Mouse (Mus musculus): Measurements from ENCODE around the gene Syt2. TPM values are rescaled to one million over a fixed set of nuclear protein-coding genes. Genes with fewer than 3 reads are reported as not detected.

Syt2 gene
- polyA plus RNA-seq, 1 experiment from 2014 or later = 2.9 TPM

- no peak overlapping the region for H3K27ac ChIP-seq (ENCODE audit: low read depth, low read length)
- H3K4me1 ChIP-seq (ENCODE audit: control insufficient read depth, insufficient read depth, low read length) = no peaks in the 10 kb centered on the region
- no peak for ATAC-seq (ENCODE audit: insufficient read depth, low FRiP score, low TSS enrichment)
- WGBS = 21% methylated on average over 10 of the region's 10 CpGs
- no peak overlapping the region for H3K4me3 ChIP-seq (ENCODE audit: low read depth, low read length)
- H3K36me3 ChIP-seq (ENCODE audit: control insufficient read depth, insufficient read depth, low read length) = no peaks in the 10 kb centered on the region
- peaks cover 4% of the 10 kb centered on the region for H3K27me3 ChIP-seq (ENCODE audit: control insufficient read depth, insufficient read depth, low read length)
- no peak overlapping the region for H3K4me2 ChIP-seq (ENCODE audit: low read depth)
- no peak overlapping the region for H3K9ac ChIP-seq (ENCODE audit: low read length)
- DNase-seq (ENCODE audit: low spot score) = no peak
- H3K9me3 ChIP-seq (ENCODE audit: control insufficient read depth, low read length) = no peaks in the 10 kb centered on the region
Measured at GRCm38 (mm10) chr1:134653603-134654257, 7.3 kb downstream of the Syt2 start.

- DNase-seq (ENCODE audit: low spot score) (no peak), ATAC-seq (ENCODE audit: insufficient read depth, low FRiP score, low TSS enrichment) (no peak)
- no peaks in the 10 kb centered on the region for H3K9me3 ChIP-seq (ENCODE audit: control insufficient read depth, low read length)
- WGBS = 89% methylated on average over 7 of the region's 7 CpGs
- H3K27me3 ChIP-seq (ENCODE audit: control insufficient read depth, insufficient read depth, low read length) = no peaks in the 10 kb centered on the region
- no peaks in the 10 kb centered on the region for H3K4me1 ChIP-seq (ENCODE audit: control insufficient read depth, insufficient read depth, low read length)
- H3K4me3 ChIP-seq (ENCODE audit: low read depth, low read length) = no peak overlapping the region
- no peaks in the 10 kb centered on the region for H3K36me3 ChIP-seq (ENCODE audit: control insufficient read depth, insufficient read depth, low read length)
- no peak overlapping the region for H3K4me2 ChIP-seq (ENCODE audit: low read depth)
- no peak overlapping the region for H3K9ac ChIP-seq (ENCODE audit: low read length)
- H3K27ac ChIP-seq (ENCODE audit: low read depth, low read length) = no peak overlapping the region
Measured at GRCm38 (mm10) chr1:134658841-134659240, 12.4 kb downstream of the Syt2 start.

GRCm38 (mm10) chr1:134660163-134660562 is 13.7 kb downstream of the Syt2 start:
- H3K4me2 ChIP-seq (ENCODE audit: low read depth) = no peak overlapping the region
- H3K36me3 ChIP-seq (ENCODE audit: control insufficient read depth, insufficient read depth, low read length) = no peaks in the 10 kb centered on the region
- H3K4me3 ChIP-seq (ENCODE audit: low read depth, low read length) = no peak overlapping the region
- no peaks in the 10 kb centered on the region for H3K4me1 ChIP-seq (ENCODE audit: control insufficient read depth, insufficient read depth, low read length)
- no peak for DNase-seq (ENCODE audit: low spot score)
- H3K27me3 ChIP-seq (ENCODE audit: control insufficient read depth, insufficient read depth, low read length) = no peaks in the 10 kb centered on the region
- ATAC-seq (ENCODE audit: insufficient read depth, low FRiP score, low TSS enrichment) = no peak
- H3K9me3 ChIP-seq (ENCODE audit: control insufficient read depth, low read length) = no peaks in the 10 kb centered on the region
- WGBS = 65% methylated on average over 7 of the region's 7 CpGs
- no peak overlapping the region for H3K27ac ChIP-seq (ENCODE audit: low read depth, low read length)
- H3K9ac ChIP-seq (ENCODE audit: low read length) = no peak overlapping the region

DNA sequence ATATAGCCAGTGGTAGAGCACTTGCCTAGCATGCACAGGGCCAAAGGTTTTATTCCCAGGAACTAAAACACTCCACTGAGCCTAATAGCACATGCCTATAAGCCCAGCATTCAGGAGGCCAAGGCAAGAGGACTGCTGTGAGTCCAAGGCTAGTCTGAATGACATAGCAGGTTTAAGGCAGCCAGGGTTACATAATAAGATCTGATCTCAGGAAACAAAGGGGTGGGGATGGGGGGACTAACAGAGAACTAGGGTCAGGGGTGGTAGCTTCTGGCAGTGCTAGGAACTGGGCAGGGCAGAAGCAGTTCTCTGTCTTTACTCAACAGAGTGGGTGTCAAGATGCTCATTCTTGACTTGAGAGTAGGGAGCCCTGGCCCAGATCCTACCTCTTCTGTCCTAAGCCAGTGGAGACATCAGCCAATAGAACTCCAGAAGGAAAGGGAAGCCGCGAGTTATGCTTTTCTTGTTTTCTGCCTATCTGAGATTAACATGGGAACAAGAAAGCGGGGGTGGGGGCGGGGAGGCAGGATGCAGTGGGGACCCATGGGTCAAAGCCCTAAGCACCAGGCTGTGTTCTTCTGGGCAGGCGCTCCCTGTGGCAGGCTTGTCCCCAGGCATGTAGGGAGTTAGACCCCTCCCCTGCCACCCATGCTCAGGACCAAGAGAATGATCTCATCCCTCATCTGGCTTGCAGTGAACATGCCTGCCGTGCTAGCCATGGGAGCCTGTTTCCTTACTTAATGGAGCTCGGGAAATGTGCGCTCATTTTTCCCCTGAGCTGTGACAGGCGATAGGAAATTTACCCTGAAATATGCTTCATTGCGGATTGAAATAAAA is 25.0 kb downstream of the Syt2 start:
- no peaks in the 10 kb centered on the region for H3K36me3 ChIP-seq (ENCODE audit: control insufficient read depth, insufficient read depth, low read length)
- no peak overlapping the region for H3K9ac ChIP-seq (ENCODE audit: low read length)
- WGBS = 78% methylated on average over 10 of the region's 10 CpGs
- no peak for DNase-seq (ENCODE audit: low spot score)
- H3K4me1 ChIP-seq (ENCODE audit: control insufficient read depth, insufficient read depth, low read length) = no peaks in the 10 kb centered on the region
- H3K27me3 ChIP-seq (ENCODE audit: control insufficient read depth, insufficient read depth, low read length) = no peaks in the 10 kb centered on the region
- no peak overlapping the region for H3K4me3 ChIP-seq (ENCODE audit: low read depth, low read length)
- H3K9me3 ChIP-seq (ENCODE audit: control insufficient read depth, low read length) = no peaks in the 10 kb centered on the region
- no peak overlapping the region for H3K4me2 ChIP-seq (ENCODE audit: low read depth)
- ATAC-seq (ENCODE audit: insufficient read depth, low FRiP score, low TSS enrichment) = no peak
- no peak overlapping the region for H3K27ac ChIP-seq (ENCODE audit: low read depth, low read length)

- Histone ChIP-seq H3K9me3 (ENCODE audit: control insufficient read depth, low read length) (no peaks in the 10 kb centered on the region), H3K4me3 (ENCODE audit: low read depth, low read length) (no peak overlapping the region), H3K9ac (ENCODE audit: low read length) (no peak overlapping the region), H3K4me2 (ENCODE audit: low read depth) (no peak overlapping the region), H3K27ac (ENCODE audit: low read depth, low read length) (no peak overlapping the region), H3K27me3 (ENCODE audit: control insufficient read depth, insufficient read depth, low read length) (no peaks in the 10 kb centered on the region), H3K36me3 (ENCODE audit: control insufficient read depth, insufficient read depth, low read length) (no peaks in the 10 kb centered on the region), H3K4me1 (ENCODE audit: control insufficient read depth, insufficient read depth, low read length) (no peaks in the 10 kb centered on the region)
- DNase-seq (ENCODE audit: low spot score) = no peak
- WGBS = 13% methylated on average over 1 of the region's 1 CpGs
- no peak for ATAC-seq (ENCODE audit: insufficient read depth, low FRiP score, low TSS enrichment)
Measured at GRCm38 (mm10) chr1:134674312-134674711, 27.8 kb downstream of the Syt2 start.

DNA sequence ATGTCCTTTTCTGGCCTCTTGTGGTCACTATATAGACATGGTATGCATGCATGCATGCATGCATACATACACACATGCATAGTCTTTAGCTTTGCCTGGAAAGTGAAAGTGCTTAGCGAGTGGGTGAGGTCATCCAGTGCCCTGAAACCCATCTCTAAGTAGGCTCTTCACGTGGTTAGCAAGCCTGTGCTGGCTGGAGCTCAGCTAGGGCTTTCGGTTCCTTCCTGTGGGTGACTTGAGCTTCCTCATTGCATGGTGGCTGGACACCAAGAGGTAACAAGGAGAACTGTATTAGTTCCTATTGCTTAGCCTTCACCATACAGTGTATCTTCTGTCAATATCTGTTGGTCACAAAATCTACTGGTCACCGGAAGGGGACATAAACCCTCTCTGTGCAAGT is 33.0 kb downstream of the Syt2 start:
- H3K4me1 ChIP-seq (ENCODE audit: control insufficient read depth, insufficient read depth, low read length) = no peaks in the 10 kb centered on the region
- 78% methylated on average over 4 of the region's 4 CpGs for WGBS

GRCm38 (mm10) chr1:134680617-134681016 is 34.1 kb downstream of the Syt2 start:
- ATAC-seq (ENCODE audit: insufficient read depth, low FRiP score, low TSS enrichment) (no peak), DNase-seq (ENCODE audit: low spot score) (no peak)
- 15% methylated on average over 6 of the region's 6 CpGs for WGBS
- Histone ChIP-seq H3K4me2 (ENCODE audit: low read depth) (no peak overlapping the region), H3K9ac (ENCODE audit: low read length) (no peak overlapping the region), H3K27me3 (ENCODE audit: control insufficient read depth, insufficient read depth, low read length) (no peaks in the 10 kb centered on the region), H3K4me3 (ENCODE audit: low read depth, low read length) (no peak overlapping the region), H3K9me3 (ENCODE audit: control insufficient read depth, low read length) (no peaks in the 10 kb centered on the region), H3K36me3 (ENCODE audit: control insufficient read depth, insufficient read depth, low read length) (no peaks in the 10 kb centered on the region), H3K27ac (ENCODE audit: low read depth, low read length) (no peak overlapping the region), H3K4me1 (ENCODE audit: control insufficient read depth, insufficient read depth, low read length) (no peaks in the 10 kb centered on the region)

More for the DNA sequence above, 33.0 kb downstream of the Syt2 start:
- Histone ChIP-seq H3K4me2 (ENCODE audit: low read depth) (no peak overlapping the region), H3K9me3 (ENCODE audit: control insufficient read depth, low read length) (no peaks in the 10 kb centered on the region), H3K4me3 (ENCODE audit: low read depth, low read length) (no peak overlapping the region), H3K27me3 (ENCODE audit: control insufficient read depth, insufficient read depth, low read length) (no peaks in the 10 kb centered on the region), H3K27ac (ENCODE audit: low read depth, low read length) (no peak overlapping the region), H3K9ac (ENCODE audit: low read length) (no peak overlapping the region), H3K36me3 (ENCODE audit: control insufficient read depth, insufficient read depth, low read length) (no peaks in the 10 kb centered on the region)
- no peak for DNase-seq (ENCODE audit: low spot score)
- ATAC-seq (ENCODE audit: insufficient read depth, low FRiP score, low TSS enrichment) = no peak

GRCm38 (mm10) chr1:134682460-134682859 is 36.0 kb downstream of the Syt2 start:
- Histone ChIP-seq H3K27ac (ENCODE audit: low read depth, low read length) (no peak overlapping the region), H3K27me3 (ENCODE audit: control insufficient read depth, insufficient read depth, low read length) (no peaks in the 10 kb centered on the region), H3K9ac (ENCODE audit: low read length) (no peak overlapping the region), H3K9me3 (ENCODE audit: control insufficient read depth, low read length) (no peaks in the 10 kb centered on the region), H3K4me2 (ENCODE audit: low read depth) (no peak overlapping the region), H3K36me3 (ENCODE audit: control insufficient read depth, insufficient read depth, low read length) (no peaks in the 10 kb centered on the region), H3K4me3 (ENCODE audit: low read depth, low read length) (no peak overlapping the region), H3K4me1 (ENCODE audit: control insufficient read depth, insufficient read depth, low read length) (no peaks in the 10 kb centered on the region; the same call in 1 of the 2 replicates)
- 59% methylated on average over 9 of the region's 9 CpGs for WGBS
- DNase-seq (ENCODE audit: low spot score) = no peak
- ATAC-seq (ENCODE audit: insufficient read depth, low FRiP score, low TSS enrichment) = no peak
